Mouse (Mus musculus) embryo, embryonic 9.5 days (tissue): ENCODE data around the gene Nln.

Experiments used
- DNase-seq: peaks from one replicate; pipeline ENCODE4 v3.0.0-alpha.2; 2017; ENCODE audit errors: extremely low spot score

Gene Nln

GRCm38 (mm10) chr13:104095955-104096354 lies 13.5 kb downstream of the Nln start:
- DNase-seq = no peak

- no peak for DNase-seq
Observed at GRCm38 (mm10) chr13:104094531-104095385, 14.7 kb downstream of the Nln start.

GRCm38 (mm10) chr13:104091734-104092133 lies 17.7 kb downstream of the Nln start:
- DNase-seq = no peak

- peak; percentile 55 for DNase-seq
Observed at GRCm38 (mm10) chr13:104089387-104089786, 20.0 kb downstream of the Nln start.

GRCm38 (mm10) chr13:104084600-104084999 lies 24.8 kb downstream of the Nln start:
- DNase-seq = no peak

GRCm38 (mm10) chr13:104082504-104082903 lies 26.9 kb downstream of the Nln start:
- DNase-seq = no peak

GRCm38 (mm10) chr13:104076993-104077392 lies 32.4 kb downstream of the Nln start:
- DNase-seq = no peak

- no peak for DNase-seq
Observed at GRCm38 (mm10) chr13:104074731-104075130, 34.7 kb downstream of the Nln start.

GRCm38 (mm10) chr13:104074230-104074629 lies 35.2 kb downstream of the Nln start:
- DNase-seq = no peak

GRCm38 (mm10) chr13:104072351-104072750 lies 37.1 kb downstream of the Nln start:
- DNase-seq = no peak

GRCm38 (mm10) chr13:104070703-104071102 lies 38.7 kb downstream of the Nln start:
- DNase-seq = no peak

- DNase-seq = no peak
Observed at GRCm38 (mm10) chr13:104069216-104069615, 40.2 kb downstream of the Nln start.

GRCm38 (mm10) chr13:104065649-104066347 lies 43.6 kb downstream of the Nln start:
- no peak for DNase-seq

- DNase-seq = no peak
Observed at GRCm38 (mm10) chr13:104063061-104063460, 46.4 kb downstream of the Nln start.

GRCm38 (mm10) chr13:104061975-104062750 lies 47.3 kb downstream of the Nln start:
- no peak for DNase-seq

GRCm38 (mm10) chr13:104060231-104060630 lies 49.2 kb downstream of the Nln start:
- no peak for DNase-seq

GRCm38 (mm10) chr13:104059536-104059935 lies 49.9 kb downstream of the Nln start:
- no peak for DNase-seq

- DNase-seq = no peak
Observed at GRCm38 (mm10) chr13:104058761-104059160, 50.7 kb downstream of the Nln start.

GRCm38 (mm10) chr13:104052271-104052753 lies 57.1 kb downstream of the Nln start:
- no peak for DNase-seq

GRCm38 (mm10) chr13:104048835-104049234 lies 60.6 kb downstream of the Nln start:
- DNase-seq = peak; percentile 29

- DNase-seq = no peak
Observed at GRCm38 (mm10) chr13:104045108-104045507, 64.3 kb downstream of the Nln start.

GRCm38 (mm10) chr13:104044332-104044731 lies 65.1 kb downstream of the Nln start:
- no peak for DNase-seq
